Mouse (Mus musculus): ENCODE measurements at regions not wholly inside any gene's neighbourhood (a gene's known extent, or its start where the extent isn't known, plus 50 kb on each side); places are given as distances from the start of the nearest gene placed in this dataset.
"Not testable (repeated sequence)": the region's sequence is repeated elsewhere in the genome, so short reads cannot be mapped to it uniquely, and the experiment has no call there.

GRCm38 (mm10) chr7:129689464-129689863, 97.8 kb downstream of the Wdr11 start:
- in situ Hi-C loops (cut with MboI, MseI) = no loop called here

GRCm38 (mm10) chr7:129690868-129691267, 99.2 kb downstream of the Wdr11 start:
- in situ Hi-C loops (cut with MboI, MseI) = no loop called here

DNA sequence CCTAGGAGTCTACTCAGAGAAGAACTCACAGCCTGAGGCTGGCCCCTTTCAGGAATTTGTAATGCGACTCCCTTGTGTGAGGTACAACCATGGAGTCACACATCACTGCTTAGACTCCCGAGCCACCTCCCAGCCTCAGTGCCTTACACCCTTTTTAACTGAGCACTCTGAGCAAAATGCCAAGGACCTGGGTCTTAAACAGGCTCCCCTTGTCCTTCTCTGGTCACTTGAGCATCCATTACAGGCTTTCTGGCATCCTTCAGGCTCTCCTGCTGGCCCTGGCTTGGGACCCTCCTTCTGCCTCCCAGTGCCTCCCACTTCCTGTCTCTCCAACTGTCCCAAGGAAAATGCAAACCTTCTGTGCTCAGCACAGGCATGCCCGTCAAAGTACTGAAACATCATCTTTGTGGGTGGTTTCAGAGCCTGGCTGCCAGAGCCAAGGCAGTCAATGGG, 100.0 kb downstream of the Wdr11 start:
- in situ Hi-C loops (cut with MboI, MseI) = no loop called here

GRCm38 (mm10) chr7:129693635-129694034, 102.0 kb downstream of the Wdr11 start:
- in situ Hi-C loops (cut with MboI, MseI) = no loop called here

DNA sequence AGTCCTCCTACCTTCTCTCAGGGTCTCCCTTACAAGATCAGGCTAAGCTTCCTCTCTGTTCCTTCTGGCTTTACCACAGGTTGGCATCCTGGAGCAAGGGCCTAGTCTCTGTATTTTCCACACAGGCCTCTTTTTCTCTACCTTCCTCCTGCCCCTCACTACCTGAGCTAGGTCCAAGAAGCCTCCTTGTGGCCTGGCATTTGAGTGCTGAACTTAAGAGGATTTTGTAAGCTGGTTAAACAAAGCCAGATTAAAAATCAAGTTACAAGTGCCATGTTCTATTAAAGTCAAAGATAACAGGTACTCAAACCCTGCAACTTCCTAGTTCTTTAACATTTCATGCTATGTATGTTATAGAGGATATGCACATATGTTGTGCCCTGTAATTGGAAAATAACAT, 102.5 kb downstream of the Wdr11 start:
- in situ Hi-C loops (cut with MboI, MseI) = no loop called here

DNA sequence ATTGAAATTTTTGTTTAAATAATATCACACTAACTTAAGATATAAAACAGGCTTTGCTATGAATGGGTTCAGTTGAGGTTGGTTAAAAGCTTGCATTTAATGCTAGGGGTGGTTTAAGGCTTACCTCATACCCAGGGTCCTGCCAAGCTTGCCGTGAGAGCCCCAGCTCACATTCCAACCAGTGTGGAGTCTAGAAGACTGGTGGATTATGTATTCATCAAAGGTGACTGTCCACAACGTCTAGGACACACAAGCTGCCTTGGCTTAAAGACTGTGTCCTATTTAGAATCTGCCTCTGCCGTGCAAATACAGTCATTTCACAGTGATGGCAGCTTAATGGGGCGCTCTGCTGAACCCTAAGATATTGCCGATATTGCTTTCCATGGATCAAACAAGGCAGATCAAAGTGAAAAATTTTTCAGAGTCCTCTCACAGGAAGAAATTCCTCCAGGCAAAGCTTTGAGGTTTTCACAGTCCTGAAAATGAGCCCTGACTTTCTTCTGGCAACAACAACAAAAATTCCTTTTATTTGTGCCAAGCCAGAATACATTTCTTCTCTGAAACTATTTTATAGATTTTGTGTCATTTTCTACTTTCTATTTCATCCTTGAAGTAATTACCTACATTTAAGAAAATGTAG, 108.4 kb downstream of the Wdr11 start:
- in situ Hi-C loops (cut with MboI, MseI) = no loop called here

DNA sequence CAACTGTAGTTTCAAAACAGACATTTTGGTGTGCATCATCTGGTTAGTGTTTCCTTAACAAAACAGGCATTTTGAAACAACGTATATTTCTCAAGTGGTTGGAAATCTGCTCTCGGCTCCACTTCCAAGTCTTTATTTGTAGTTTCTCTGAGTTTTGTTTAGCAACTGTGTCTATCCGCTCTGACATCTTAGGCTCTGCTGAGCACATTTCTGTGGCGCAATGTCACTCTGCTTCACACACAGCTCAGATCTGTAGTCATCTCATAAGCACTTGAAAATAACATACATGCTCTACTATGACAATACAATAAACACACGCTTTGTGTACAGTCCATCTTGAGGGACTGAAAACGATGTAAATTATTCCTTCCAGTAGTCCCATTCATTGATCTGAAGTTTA, 135.9 kb downstream of the Wdr11 start:
- in situ Hi-C loops (cut with MboI, MseI) = no loop called here

GRCm38 (mm10) chr7:129729709-129730238, 138.1 kb downstream of the Wdr11 start:
- in situ Hi-C loops (cut with MboI, MseI) = no loop called here

- in situ Hi-C loops (cut with MboI, MseI) = no loop called here
These were observed 139.2 kb downstream of the Wdr11 start for GRCm38 (mm10) chr7:129730785-129731352.

- in situ Hi-C loops (cut with MboI, MseI) = no loop called here
These were observed 151.0 kb downstream of the Wdr11 start for GRCm38 (mm10) chr7:129742657-129743056.

DNA sequence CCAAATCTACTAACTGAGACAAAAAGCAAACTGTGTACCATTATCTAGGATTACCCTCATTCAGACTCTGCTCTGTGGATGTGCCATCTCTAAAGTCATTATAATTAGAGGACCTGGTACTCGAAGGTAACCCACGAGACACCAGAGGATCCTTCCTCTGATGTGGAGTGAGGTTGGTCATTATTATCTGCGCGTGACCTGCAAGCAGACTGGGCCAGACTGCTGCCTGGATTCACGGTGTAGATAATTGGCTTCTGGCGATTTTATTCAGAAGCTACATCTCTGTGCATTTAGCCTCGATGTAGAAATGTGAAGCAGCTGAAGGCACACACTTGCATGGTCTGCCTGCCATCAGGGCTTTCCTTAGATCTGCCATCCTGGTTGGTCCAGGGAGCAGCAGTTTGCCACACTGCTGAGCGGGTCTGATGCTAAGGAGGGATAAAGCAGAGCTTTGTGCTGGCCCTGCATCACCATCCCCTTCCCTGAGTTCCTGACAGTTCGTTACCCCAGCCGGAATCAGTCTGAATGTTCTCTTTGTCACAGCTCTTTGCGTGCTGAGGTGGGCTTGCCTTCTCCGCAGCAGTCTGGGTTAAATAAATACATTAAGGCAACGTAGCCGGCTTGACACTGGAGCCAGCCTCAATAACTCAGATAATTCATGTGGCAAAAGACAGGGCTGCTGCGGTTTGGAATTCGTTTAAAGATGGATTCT, 152.4 kb downstream of the Wdr11 start:
- in situ Hi-C loops (cut with MboI, MseI) = no loop called here

GRCm38 (mm10) chr7:129746639-129747038, 155.0 kb downstream of the Wdr11 start:
- in situ Hi-C loops (cut with MboI, MseI) = no loop called here

- in situ Hi-C loops (cut with MboI, MseI) = no loop called here
These were observed 159.3 kb downstream of the Wdr11 start for GRCm38 (mm10) chr7:129750936-129751335.

GRCm38 (mm10) chr7:129754737-129755136, 163.1 kb downstream of the Wdr11 start:
- in situ Hi-C loops (cut with MboI, MseI) = no loop called here

DNA sequence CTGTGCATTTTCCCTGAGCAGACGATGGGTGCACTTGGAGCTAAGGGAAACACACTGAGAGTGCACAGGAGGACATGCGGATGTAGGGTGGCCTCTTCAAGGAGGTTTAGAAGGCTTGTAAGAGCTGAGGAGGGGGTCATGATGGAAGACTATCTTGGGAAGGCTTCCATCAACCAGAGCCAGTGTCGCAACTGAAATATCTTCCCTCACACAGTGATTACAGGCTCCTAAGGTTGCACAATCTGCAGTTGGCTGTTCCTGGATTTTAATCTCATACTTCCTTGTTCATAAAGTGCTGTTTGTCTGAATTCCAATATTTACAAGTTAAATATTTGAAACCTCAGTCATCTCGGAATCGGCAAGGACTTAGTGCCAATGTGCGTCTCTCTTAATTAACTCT, 164.5 kb downstream of the Wdr11 start:
- in situ Hi-C loops (cut with MboI, MseI) = no loop called here

DNA sequence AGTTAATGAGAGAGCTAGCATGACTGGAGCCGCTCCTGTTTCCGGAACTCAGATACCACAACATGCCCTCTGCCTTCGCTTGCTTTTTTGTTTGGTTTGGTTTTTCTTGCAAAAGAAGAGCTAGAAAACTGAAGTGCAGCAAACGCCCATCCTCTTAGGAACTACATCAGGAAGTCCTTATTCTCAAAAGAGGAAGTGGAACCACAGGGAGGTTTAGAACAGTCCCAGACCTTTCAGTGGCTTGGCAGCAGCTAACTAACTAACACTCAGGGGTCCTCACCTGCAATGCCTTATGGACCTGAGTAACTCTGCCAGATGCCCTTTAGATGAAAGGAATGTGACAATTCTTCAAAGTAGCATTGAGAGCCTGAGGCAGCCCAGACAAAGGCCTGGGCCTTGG, 168.2 kb downstream of the Wdr11 start:
- in situ Hi-C loops (cut with MboI, MseI) = no loop called here

- in situ Hi-C loops (cut with MboI, MseI) = no loop called here
These were observed 168.7 kb downstream of the Wdr11 start for GRCm38 (mm10) chr7:129760386-129760785.

- in situ Hi-C loops (cut with MboI, MseI) = no loop called here
These were observed 172.1 kb downstream of the Wdr11 start for GRCm38 (mm10) chr7:129763754-129764153.

GRCm38 (mm10) chr7:129764456-129764970, 172.8 kb downstream of the Wdr11 start:
- in situ Hi-C loops (cut with MboI, MseI) = no loop called here

DNA sequence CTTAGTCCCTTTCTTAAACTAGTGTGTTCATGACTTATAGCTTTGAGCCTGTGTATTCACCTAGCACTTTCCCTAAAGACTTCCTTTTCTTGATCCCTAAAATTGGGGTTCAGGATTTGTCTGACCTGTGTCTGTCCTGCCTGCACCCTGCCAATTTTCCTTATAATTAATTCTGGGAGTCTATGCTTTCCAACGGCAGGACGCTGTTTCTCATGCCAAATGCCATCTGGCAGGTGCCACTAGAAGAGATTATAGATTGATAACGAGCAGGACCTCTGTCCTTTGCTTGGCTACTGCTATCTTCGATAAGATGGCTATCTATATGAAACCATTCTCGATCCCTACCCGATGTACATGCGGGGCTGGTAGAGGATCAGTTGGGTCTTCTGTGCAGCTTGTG, 174.0 kb downstream of the Wdr11 start:
- in situ Hi-C loops (cut with MboI, MseI) = no loop called here

DNA sequence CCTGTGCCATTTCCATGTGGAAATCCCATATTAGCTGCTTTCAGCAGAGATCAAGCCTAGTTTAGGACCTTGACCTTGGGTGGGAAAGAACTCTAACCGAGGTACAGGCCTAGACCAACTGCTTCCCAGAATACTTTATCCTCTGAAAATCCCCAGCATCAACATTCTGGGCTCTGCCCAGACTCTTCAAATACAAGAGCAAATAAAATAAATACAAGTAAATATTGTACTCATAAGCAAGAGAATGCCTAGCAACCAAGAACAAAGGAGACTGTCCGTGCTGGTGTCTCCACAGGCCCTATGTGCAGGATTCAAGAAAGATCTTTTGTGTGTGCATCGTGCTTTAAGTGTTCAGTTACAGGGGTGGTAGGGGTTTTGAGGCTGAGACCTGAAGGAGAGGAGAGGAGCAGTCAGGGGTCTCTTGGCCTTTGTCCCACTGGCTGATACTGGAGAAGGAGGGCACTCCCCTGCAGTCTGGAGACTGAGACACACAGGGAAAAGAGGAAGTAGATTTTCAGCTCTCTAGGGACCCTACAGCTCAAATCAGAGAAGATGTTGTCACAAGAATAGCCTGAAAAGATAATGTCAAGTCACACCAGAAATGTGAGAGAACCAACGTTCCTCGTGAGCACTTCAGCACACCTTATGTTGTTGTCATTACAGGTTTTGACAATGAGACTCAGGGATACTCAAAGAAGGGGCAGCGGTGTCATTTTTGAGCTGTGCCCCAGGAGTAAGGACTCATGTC, 174.6 kb downstream of the Wdr11 start:
- in situ Hi-C loops (cut with MboI, MseI) = no loop called here

DNA sequence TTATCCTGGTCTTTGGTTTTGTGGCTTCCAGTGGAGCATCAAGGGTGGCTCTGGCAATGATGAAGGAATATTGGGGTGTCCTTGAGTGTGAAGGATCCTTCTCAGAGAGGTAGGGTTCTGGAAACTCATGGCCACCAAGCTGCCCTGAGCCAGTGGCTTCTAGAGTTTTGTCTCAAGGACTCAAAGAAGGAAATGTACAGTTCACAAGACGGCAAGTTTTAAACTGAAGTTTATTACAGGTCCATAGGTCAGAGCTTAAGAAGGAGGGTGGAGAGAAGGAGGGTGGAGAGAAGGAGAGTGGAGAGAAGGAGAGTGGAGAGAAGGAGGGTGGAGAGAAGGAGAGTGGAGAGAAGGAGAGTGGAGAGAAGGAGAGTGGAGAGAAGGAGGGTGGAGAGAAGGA, 178.0 kb downstream of the Wdr11 start:
- in situ Hi-C loops (cut with MboI, MseI) = not testable (repeated sequence)
